Mouse (Mus musculus): ENCODE results near the gene Siah1a.

The Siah1a gene

DNA sequence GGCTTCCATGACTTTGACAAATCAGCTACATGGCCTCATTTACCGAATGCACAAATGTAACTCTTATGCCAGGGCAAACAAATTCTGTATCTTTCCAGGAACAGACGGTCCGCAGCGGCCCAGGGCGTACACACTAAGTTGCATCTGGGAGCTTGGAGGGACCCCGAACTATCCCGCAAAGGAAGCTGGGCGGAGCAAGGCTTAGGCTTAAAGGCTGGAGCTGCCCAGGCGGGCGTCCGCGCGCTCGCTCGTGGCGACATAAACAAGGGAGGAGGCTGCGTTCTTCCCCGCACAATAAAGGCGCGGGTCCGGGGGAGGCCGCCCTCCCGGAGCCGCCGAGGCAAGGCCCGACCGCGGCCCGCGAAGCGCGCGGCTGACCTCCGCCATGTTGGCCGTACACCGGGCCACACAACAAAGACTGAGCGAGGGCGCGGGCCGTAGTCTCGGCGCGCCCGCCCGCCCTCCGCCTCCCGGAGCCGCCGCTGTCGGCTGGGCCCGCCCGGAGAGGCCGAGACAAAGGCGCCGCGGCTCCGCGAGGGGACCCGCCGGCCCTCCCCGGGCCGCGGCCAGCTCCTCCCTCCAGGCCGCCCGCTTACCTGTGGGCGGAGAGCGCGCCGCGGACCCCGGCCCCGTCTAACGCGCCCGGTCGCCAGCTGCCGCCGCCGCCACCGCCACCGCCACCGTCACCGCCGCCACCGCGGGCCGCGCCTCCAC lies at the start of gene Siah1a, which contains the start of gene Gm10638:
Gene Siah1a, minus strand, starts transcription at position 714 of the 714 bp plus-strand sequence.
Gene Gm10638, plus strand, starts transcription at position 479 of the 714 bp plus-strand sequence.
- no peak for DNase-seq (ENCODE audit: extremely low read depth, low read depth, low spot score)

DNA sequence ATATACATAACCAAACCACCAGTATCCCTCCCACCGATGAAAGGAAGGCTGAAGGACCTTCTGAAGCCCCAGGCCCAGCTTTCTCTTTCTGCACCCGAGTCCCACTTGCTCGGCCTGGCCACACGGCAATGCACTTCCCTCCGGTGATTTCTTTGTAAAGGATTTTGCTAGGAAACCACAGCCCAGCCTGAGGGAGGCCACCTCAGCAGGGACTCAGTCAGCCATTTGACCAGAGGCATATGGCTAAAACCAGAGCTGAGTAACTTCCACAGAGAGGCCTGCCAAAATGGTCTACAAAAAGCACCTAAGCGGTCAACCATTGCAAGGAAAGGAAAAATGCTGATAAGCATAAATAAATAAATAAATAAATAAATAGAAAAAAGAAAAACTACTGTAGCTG lies 49.0 kb upstream of the Siah1a start:
- no peak for DNase-seq (ENCODE audit: extremely low read depth, low read depth, low spot score)

DNA sequence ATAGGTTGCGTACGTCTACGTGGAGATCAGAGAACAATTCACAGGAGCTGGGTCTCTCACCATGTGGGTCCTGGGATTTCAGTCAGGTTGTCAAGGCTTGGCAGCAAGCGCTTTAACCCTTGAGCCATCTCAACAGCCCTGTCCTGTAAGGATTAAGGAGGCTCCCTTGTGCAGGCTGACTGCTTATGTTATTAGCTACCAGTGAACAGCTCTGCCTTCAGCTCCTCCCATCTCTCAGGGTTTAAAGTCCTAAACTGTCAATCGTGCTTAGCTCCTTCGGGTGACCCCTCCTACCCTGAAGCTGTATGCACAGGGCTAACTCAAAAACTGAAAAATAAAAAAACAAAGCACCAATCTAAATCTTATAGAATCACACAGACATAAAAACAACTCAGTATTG lies 45.8 kb upstream of the Siah1a start:
- DNase-seq (ENCODE audit: extremely low read depth, low read depth, low spot score), result no peak

- DNase-seq (ENCODE audit: extremely low read depth, low read depth, low spot score), result no peak
Measured at GRCm38 (mm10) chr8:86789576-86789975, 43.8 kb upstream of the Siah1a start.

DNA sequence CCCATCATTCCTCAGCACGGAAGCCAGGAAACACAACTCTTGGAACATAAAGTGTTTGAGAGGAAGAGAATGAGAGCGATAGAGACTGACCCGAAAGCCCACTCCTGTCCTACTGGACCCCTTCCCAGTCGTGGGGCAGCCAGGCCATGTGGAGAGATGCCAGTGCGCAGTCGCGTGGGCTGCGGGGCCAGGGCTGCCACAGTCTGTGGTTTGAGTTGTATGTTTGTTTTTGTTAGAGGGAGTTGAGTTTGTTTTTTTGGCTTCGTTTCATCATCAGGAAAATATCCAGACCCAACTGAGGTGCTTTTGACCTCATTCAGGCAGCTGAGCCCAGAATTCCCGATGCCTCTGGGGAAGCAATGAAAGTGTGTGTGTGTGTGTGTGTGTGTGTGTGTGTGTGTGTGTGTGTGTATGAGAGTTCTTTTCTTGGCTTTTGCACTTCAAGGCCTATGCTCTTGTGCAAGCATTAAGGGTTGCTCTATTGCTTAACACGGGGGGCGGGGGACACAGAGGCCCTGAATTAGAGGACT lies 42.2 kb upstream of the Siah1a start:
- no peak for DNase-seq (ENCODE audit: extremely low read depth, low read depth, low spot score)

DNA sequence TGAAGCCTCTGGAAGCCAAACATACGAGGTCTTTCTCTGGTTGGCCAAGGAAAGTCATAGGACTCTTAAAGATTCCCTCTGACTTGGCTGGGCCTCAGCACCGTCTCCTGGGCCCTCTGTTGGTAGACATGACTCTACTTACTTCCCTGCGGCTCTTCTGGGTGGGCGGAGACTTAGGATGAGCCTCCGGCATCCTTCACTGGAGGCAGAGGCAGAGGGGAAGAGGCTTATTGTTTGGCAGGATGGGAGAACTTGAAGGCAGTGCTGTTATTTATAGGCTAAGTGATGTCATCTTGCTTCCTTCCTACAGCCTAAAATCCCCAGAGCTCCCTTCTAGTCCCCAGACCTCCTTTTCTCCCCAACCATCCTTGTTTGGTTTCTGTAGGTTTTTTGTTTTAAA lies 40.8 kb upstream of the Siah1a start:
- DNase-seq (ENCODE audit: extremely low read depth, low read depth, low spot score), result no peak

- no peak for DNase-seq (ENCODE audit: extremely low read depth, low read depth, low spot score)
Measured at GRCm38 (mm10) chr8:86781094-86781493, 35.4 kb upstream of the Siah1a start.

GRCm38 (mm10) chr8:86779207-86779606 lies 33.5 kb upstream of the Siah1a start:
- no peak for DNase-seq (ENCODE audit: extremely low read depth, low read depth, low spot score)

DNA sequence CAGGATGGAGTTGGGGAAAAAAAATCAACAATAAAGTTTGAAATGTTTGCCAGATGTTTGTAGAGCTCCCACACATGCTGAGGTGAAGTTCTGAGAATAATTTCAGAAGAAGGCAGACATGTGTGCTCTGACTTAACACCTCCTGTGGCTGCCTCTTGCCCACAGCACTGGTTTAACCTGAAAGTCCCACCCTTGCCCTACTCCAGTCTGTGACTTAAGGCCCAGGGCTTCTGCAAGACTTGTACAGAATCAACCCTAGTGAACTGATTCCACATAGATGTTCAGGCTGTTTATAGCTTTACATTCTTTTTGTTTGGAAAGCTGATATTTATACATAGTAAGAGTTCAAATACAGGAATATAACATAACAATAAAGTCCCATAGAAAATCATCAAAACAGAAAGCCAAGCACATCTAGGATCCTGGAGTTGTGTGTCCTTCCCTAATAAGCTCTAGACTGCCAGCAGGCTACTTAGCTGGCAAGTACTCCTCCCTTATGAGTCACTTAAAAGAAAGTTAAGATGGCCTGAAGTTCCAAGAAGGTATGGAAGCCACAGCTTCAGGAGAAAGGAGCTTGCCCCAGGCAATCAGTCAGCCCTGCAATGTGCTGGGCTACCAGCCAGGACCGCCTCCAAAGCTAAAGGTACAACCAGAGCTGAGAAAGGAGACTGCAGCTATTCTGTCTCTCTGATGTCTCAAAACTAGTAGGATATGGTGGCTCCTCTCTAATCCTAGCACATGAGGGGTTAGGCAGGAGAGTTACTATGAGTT lies 24.4 kb upstream of the Siah1a start:
- peak; percentile 96 for DNase-seq (ENCODE audit: extremely low read depth, low read depth, low spot score)

DNA sequence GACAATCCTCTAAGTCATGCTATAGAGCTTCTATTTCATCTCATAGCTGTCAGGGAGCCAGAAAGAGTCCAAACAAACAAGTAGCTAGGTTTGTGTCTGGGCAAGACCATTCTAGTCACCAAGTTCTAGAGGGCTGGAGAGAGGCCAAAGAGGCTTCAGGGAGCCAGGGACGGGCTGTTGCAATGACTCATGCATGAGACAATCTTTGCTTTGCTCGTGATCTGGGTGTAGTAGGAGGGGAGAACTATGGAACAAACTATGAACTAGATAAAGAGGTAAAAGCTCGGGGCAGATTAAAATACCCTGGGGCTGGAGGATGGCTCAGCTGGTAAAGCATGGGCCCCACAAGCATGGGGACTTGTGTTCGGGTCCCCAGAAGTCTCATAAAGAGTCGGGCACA lies 22.8 kb upstream of the Siah1a start:
- peak; percentile 95 for DNase-seq (ENCODE audit: extremely low read depth, low read depth, low spot score)

DNA sequence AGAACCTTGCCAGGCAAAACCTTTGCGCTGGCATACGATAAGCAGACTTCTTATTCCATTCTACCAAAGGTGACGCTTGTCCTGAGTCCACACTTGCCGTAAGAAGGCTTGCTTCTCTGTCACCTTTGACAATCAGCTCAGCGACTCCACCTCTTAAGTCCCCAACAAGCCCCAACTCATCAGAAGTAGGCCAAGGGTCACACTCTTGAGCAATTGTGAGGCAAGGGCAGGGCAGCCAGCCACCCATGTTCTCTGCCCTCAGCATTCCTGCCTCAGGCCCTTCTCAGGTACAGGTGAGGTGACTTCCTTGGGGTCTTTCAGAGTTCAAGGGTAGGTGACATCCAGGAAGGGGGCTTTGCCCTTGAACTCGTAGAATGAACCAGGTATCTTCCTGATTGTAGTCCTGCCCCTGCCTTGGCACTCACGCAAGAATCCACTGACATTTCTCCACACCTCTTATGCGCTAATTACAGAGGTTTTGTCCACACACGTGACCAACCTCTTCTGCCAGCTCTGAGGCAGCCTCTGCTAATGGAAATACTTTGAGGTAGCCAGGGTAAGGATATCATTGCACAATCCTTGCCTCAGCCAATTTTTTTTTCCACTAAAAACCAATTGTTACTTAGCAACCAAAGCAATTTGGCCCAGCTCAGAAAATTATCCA lies 20.9 kb upstream of the Siah1a start:
- peak; percentile 98 for DNase-seq (ENCODE audit: extremely low read depth, low read depth, low spot score)

DNA sequence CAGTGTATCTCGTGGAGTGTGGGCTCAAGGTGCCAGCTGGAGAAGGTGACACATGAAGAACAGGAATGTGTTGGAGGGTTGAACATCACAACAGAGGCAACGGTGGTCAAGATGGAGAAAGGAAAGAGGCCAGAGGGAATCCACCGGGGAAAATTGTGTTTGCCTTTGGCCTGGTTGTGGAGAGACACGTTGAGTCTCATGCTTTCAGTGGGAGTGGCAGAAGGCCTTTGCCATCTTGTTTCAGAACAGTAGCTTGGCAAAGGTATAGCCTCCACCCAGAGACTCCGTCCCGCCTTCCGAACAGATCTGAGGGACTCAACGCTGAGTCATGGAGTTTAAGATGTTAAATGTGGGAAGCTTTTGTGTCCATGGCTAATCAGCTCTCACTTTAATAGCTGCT lies 19.9 kb upstream of the Siah1a start:
- no peak for DNase-seq (ENCODE audit: extremely low read depth, low read depth, low spot score)

DNA sequence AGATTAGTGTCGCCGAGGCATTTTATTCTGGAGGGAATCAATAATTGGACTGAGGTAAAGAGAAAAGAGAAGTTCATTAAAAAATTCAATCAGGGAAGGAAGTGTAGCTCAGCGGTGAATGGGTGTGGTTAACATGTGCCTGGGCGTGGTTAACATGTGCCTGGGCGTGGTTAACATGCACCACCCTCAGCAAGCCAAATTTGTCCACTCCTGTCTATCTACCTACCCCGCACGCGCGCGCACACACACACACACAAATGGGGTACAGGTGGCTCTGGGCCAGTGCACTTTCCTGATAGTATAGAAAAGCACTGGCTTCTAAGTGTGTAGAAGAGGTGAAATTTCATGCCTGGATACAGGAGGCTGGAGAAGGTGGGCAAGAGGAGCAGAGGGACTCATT lies 19.4 kb upstream of the Siah1a start:
- no peak for DNase-seq (ENCODE audit: extremely low read depth, low read depth, low spot score)

DNA sequence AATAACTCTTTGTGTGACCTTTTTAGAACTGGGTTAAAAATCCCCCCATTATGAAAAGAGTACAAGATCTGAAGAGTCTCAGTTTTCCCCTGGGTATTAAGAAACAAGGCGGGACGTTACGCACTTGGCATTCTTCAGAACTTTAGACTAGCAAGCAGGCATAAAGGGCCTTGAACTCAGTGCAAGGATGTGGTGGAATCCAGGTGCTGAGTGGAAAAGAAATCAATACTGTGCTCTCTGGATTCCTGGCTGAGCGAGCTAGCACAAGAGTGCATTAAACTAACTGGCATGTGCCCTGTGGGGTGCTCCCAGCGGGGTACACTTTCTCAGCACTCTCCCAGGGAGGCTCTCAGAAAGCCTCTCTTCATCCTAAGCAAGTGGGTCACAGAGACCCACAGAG lies 17.1 kb upstream of the Siah1a start:
- DNase-seq (ENCODE audit: extremely low read depth, low read depth, low spot score), result no peak

DNA sequence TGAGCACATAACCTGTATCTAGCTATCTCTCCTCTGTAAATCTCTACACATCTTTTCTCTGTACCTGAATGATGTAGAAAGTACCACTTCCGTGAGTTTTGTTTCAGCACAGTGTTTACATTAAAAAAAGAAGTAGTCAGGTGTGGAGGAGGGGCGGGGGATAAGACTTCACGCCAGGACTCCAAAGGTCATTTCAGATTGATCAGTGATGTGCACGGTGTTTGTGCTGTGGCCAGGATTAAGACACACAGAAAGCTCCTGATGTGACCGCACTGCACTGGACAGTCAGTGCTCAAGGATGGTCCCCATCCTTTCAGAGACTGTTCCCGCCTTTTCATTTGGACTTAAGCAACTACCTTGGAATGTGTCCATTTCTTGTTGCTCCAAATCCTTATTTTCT lies 15.0 kb upstream of the Siah1a start:
- DNase-seq (ENCODE audit: extremely low read depth, low read depth, low spot score), result no peak

GRCm38 (mm10) chr8:86759090-86759491 lies 13.4 kb upstream of the Siah1a start:
- DNase-seq (ENCODE audit: extremely low read depth, low read depth, low spot score), result no peak

DNA sequence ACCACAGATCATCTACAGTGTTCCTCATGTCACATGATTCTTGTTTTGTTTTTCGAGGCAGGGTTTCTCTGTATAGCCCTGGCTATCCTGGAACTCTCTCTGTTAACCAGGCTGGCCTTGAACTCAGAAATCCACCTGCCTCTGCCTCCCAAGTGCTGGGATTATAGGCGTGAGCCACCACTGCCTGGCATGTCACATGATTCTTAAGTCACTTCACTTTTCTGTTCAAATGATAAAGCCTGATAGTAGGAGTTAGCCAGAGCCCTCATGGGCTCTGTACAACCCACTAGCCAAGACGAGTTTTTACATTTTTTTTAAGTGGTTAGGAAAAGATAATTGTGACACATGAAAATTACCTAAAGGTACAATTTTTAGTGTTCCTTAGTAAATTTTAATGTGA lies 12.9 kb upstream of the Siah1a start:
- no peak for DNase-seq (ENCODE audit: extremely low read depth, low read depth, low spot score)

- no peak for DNase-seq (ENCODE audit: extremely low read depth, low read depth, low spot score)
Measured at GRCm38 (mm10) chr8:86756948-86757733, 11.4 kb upstream of the Siah1a start.

DNA sequence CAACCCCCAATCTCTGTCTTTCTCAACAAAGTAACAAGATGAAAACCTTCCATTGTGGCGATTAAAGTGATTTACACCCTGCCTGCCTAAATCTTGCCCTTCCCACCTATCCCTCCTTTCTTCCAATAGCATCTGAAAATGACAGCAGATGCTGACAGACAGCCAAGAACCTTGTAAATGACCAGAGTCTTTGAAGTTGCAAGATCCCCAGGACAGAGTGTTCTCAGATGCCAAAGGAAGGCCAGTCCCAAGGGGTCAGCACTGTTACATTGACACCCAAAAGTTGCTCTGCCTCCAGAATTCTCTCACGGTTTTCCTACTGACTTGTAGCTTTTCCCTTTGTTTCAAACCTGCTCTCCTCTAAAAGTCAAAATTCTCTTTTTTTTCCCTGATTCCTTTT lies 4.1 kb upstream of the Siah1a start:
- DNase-seq (ENCODE audit: extremely low read depth, low read depth, low spot score), result no peak

GRCm38 (mm10) chr8:86746511-86746910 lies 777 bp upstream of the Siah1a start:
- DNase-seq (ENCODE audit: extremely low read depth, low read depth, low spot score), result no peak

DNA sequence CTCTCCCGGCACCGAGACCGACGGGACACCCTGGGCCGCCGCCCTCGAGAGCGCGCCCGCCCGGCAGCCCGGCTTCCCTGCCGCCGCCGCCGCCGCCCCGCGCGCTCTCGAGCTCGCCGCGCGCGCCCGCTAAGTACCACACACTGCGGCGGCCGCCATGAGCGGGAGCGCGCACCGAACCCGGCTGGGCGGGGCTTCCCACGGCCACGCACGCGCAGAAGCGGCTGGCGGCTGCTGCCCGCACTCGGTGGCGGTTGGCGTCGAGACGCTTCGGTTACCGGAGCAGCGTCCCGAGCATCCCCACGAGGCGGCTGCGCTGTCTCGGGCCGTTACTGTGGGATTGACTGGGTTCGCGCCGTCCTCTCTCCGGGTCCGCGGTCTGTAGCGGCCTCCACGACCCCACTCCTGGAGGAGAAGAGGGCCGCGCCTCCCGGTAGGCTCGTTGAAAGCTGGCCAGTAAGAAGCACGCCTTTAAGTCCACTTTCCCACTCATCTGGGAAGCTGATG lies 254 bp upstream of the Siah1a start:
- no peak for DNase-seq (ENCODE audit: extremely low read depth, low read depth, low spot score)
